Mouse (Mus musculus): ENCODE results near the gene Olfr1442. TPM values are rescaled to one million over a fixed set of nuclear protein-coding genes. Genes with fewer than 3 reads are reported as not detected.
"Not testable (repeated sequence)": the region's sequence is repeated elsewhere in the genome, so short reads cannot be mapped to it uniquely, and the experiment has no call there.

The Olfr1442 gene
- not detected in 2 replicates for polyA plus RNA-seq (2014; fragmentation: Nextera tagmentation; extraction: Ambion mirVana)

DNA sequence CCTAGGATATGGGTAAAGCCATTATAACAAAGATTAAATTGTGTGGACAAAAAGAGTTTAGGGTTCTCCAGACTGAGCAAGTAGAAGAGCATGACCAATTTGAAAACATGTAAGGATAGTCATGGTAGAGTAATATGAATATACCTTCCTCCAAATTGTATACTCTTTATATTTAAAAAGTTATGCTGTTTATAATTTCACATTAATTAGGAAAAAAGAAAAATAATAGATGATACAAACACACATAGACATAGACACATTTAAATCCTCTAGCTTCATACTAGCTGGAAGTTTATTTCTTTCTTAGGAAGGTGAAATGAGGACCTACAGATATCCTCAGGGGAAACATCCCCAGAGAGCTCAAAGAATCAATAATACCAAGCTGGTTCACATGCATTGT lies at the start of gene Olfr1442:
TSS of gene Olfr1442 (plus strand) at position 301 of the 400 bp plus-strand sequence.
- Histone ChIP-seq H3K4me3 (ENCODE audit: low read length) (no peak within 1 kb of the TSS), H3K27me3 (ENCODE audit: control insufficient read depth, insufficient read depth, low read length) (no peaks in the 10 kb centered on the region), H3K4me1 (ENCODE audit: control insufficient read depth, insufficient read depth, low read length) (no peaks in the 10 kb centered on the region), H3K9ac (ENCODE audit: low read depth, low read length) (no peak within 1 kb of the TSS), H3K27ac (ENCODE audit: low read depth, low read length) (no peak within 1 kb of the TSS), H3K9me3 (ENCODE audit: control insufficient read depth, low read length) (no peaks in the 10 kb centered on the region), H3K4me2 (replicated peaks; ENCODE audit: low read depth, low read length) (no peak within 1 kb of the TSS), H3K36me3 (ENCODE audit: control insufficient read depth, insufficient read depth, low read length) (no peaks in the 10 kb centered on the region)
- ATAC-seq (ENCODE audit: low FRiP score, low TSS enrichment): no peak

DNA sequence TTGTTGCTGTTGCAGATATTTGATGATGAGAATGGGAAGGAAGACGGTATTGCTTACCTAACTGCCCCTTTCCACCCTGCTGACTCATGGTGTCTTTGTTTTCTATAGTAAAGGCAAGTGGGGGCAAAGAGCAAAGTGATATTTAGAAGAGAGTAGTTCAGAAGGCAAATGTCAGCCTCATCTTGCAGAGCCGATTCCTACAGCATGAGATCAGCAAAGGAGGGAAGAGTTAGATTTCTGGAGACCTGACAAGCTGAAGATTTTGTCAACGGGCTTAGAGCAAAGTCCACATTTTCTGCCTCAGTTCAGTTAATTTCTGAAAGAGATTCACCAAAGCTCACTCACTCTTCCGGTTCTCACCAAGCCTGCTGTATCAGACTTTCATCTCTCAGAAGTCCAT lies 37.1 kb upstream of the Olfr1442 start, which contains the start of gene Glyat:
TSS of gene Glyat (plus strand) at position 133 of the 400 bp plus-strand sequence.
- 71% methylated on average over 4 of the region's 4 CpGs for WGBS
- no peak for ATAC-seq (ENCODE audit: low FRiP score, low TSS enrichment)
- Histone ChIP-seq H3K4me3 (ENCODE audit: low read length) (no peak within 1 kb of the TSS), H3K36me3 (ENCODE audit: control insufficient read depth, insufficient read depth, low read length) (no peaks in the 10 kb centered on the region), H3K27me3 (ENCODE audit: control insufficient read depth, insufficient read depth, low read length) (no peaks in the 10 kb centered on the region), H3K4me1 (ENCODE audit: control insufficient read depth, insufficient read depth, low read length) (no peaks in the 10 kb centered on the region), H3K9me3 (ENCODE audit: control insufficient read depth, low read length) (no peaks in the 10 kb centered on the region), H3K27ac (ENCODE audit: low read depth, low read length) (no peak within 1 kb of the TSS), H3K4me2 (replicated peaks; ENCODE audit: low read depth, low read length) (no peak within 1 kb of the TSS), H3K9ac (ENCODE audit: low read depth, low read length) (no peak within 1 kb of the TSS)

- Histone ChIP-seq H3K4me2 (replicated peaks; ENCODE audit: low read depth, low read length) (no peak overlapping the region), H3K4me3 (ENCODE audit: low read length) (no peak overlapping the region), H3K36me3 (ENCODE audit: control insufficient read depth, insufficient read depth, low read length) (no peaks in the 10 kb centered on the region), H3K9me3 (ENCODE audit: control insufficient read depth, low read length) (no peaks in the 10 kb centered on the region), H3K27me3 (ENCODE audit: control insufficient read depth, insufficient read depth, low read length) (no peaks in the 10 kb centered on the region), H3K4me1 (ENCODE audit: control insufficient read depth, insufficient read depth, low read length) (no peaks in the 10 kb centered on the region), H3K9ac (ENCODE audit: low read depth, low read length) (no peak overlapping the region), H3K27ac (ENCODE audit: low read depth, low read length) (no peak overlapping the region)
- ATAC-seq (ENCODE audit: low FRiP score, low TSS enrichment): no peak
- 88% methylated on average over 3 of the region's 3 CpGs for WGBS
Observed at GRCm38 (mm10) chr19:12634259-12634658, 36.0 kb upstream of the Olfr1442 start.

DNA sequence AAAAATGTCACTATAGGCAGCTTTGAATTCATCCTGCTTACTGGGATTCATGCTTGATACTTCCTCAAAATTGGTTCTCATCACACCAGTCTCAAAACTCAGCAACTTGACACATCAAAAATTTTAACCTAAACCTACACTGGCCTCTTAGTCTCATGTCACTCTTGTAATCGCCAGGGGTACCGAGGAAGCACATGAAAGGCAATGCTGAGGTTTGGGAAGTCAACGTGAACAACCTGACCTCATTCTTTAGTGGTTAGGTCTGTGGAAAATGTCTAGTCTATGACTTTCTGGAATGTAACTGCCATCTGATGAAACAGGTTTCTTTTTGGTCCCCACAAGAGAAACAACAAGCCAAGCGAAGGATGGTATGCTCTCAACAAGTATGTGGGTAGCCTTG lies 35.3 kb upstream of the Olfr1442 start:
- no peak overlapping the region for H3K9ac ChIP-seq (ENCODE audit: low read depth, low read length)
- no peaks in the 10 kb centered on the region for H3K9me3 ChIP-seq (ENCODE audit: control insufficient read depth, low read length)
- H3K4me3 ChIP-seq (ENCODE audit: low read length): no peak overlapping the region
- 94% methylated on average over 4 of the region's 4 CpGs for WGBS
- no peaks in the 10 kb centered on the region for H3K4me1 ChIP-seq (ENCODE audit: control insufficient read depth, insufficient read depth, low read length)
- no peak overlapping the region for H3K4me2 ChIP-seq (replicated peaks; ENCODE audit: low read depth, low read length)
- no peaks in the 10 kb centered on the region for H3K36me3 ChIP-seq (ENCODE audit: control insufficient read depth, insufficient read depth, low read length)
- no peak for ATAC-seq (ENCODE audit: low FRiP score, low TSS enrichment)
- H3K27ac ChIP-seq (ENCODE audit: low read depth, low read length): no peak overlapping the region
- no peaks in the 10 kb centered on the region for H3K27me3 ChIP-seq (ENCODE audit: control insufficient read depth, insufficient read depth, low read length)

DNA sequence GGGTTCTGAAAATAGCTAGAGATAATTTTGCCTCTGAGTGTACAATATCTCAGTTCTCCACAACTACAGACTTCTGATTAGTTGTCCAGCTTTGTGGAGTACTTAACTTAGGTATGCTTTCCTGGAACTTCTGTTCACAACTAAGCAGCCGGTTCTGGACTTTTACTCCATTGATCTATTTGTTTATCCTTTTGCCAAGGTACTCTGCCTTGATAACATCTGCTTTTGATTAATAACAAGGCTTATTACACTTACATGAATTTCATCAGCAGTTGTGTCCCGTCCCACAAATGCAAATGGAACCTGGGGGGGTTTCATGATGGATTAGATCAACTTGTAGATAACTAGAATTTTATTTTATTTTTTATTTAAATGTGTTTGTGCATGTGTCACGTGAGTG lies 33.4 kb upstream of the Olfr1442 start:
- 74% methylated on average over 3 of the region's 3 CpGs for WGBS
- Histone ChIP-seq H3K4me1 (ENCODE audit: control insufficient read depth, insufficient read depth, low read length) (no peaks in the 10 kb centered on the region), H3K9me3 (ENCODE audit: control insufficient read depth, low read length) (no peaks in the 10 kb centered on the region), H3K9ac (ENCODE audit: low read depth, low read length) (no peak overlapping the region), H3K4me3 (ENCODE audit: low read length) (no peak overlapping the region), H3K4me2 (replicated peaks; ENCODE audit: low read depth, low read length) (no peak overlapping the region), H3K36me3 (ENCODE audit: control insufficient read depth, insufficient read depth, low read length) (no peaks in the 10 kb centered on the region), H3K27ac (ENCODE audit: low read depth, low read length) (no peak overlapping the region), H3K27me3 (ENCODE audit: control insufficient read depth, insufficient read depth, low read length) (no peaks in the 10 kb centered on the region)
- no peak for ATAC-seq (ENCODE audit: low FRiP score, low TSS enrichment)

GRCm38 (mm10) chr19:12638049-12638448 lies 32.2 kb upstream of the Olfr1442 start:
- no peak for ATAC-seq (ENCODE audit: low FRiP score, low TSS enrichment)
- Histone ChIP-seq H3K9ac (ENCODE audit: low read depth, low read length) (no peak overlapping the region), H3K4me1 (ENCODE audit: control insufficient read depth, insufficient read depth, low read length) (no peaks in the 10 kb centered on the region), H3K36me3 (ENCODE audit: control insufficient read depth, insufficient read depth, low read length) (no peaks in the 10 kb centered on the region), H3K27ac (ENCODE audit: low read depth, low read length) (no peak overlapping the region), H3K27me3 (ENCODE audit: control insufficient read depth, insufficient read depth, low read length) (no peaks in the 10 kb centered on the region), H3K4me2 (replicated peaks; ENCODE audit: low read depth, low read length) (no peak overlapping the region), H3K4me3 (ENCODE audit: low read length) (no peak overlapping the region), H3K9me3 (ENCODE audit: control insufficient read depth, low read length) (no peaks in the 10 kb centered on the region)
- WGBS: 83% methylated on average over 1 of the region's 1 CpGs

DNA sequence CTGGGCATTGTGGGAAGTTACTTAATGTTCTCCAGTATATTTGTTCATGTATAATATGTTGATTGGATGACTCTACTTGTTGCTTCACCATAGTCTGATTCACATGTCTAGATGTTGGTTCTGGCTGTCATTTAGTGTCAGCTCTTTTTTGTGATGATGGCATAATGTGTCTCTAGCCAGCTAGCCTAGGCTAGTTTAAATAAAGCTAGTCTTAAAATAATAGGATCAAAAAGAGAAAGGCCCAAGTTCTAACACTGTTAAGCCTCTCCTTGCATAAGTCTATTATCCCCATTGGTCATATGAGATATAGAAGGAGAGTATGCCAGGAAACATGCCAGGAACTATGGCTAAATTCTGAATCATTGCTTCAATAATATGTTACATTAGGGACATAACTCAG lies 20.7 kb upstream of the Olfr1442 start:
- no peaks in the 10 kb centered on the region for H3K9me3 ChIP-seq (ENCODE audit: control insufficient read depth, low read length)
- H3K4me1 ChIP-seq (ENCODE audit: control insufficient read depth, insufficient read depth, low read length): no peaks in the 10 kb centered on the region
- no peak for ATAC-seq (ENCODE audit: low FRiP score, low TSS enrichment)
- H3K4me3 ChIP-seq (ENCODE audit: low read length): no peak overlapping the region
- no peak overlapping the region for H3K27ac ChIP-seq (ENCODE audit: low read depth, low read length)
- H3K27me3 ChIP-seq (ENCODE audit: control insufficient read depth, insufficient read depth, low read length): no peaks in the 10 kb centered on the region
- no peak overlapping the region for H3K4me2 ChIP-seq (replicated peaks; ENCODE audit: low read depth, low read length)
- H3K9ac ChIP-seq (ENCODE audit: low read depth, low read length): no peak overlapping the region
- no peaks in the 10 kb centered on the region for H3K36me3 ChIP-seq (ENCODE audit: control insufficient read depth, insufficient read depth, low read length)

DNA sequence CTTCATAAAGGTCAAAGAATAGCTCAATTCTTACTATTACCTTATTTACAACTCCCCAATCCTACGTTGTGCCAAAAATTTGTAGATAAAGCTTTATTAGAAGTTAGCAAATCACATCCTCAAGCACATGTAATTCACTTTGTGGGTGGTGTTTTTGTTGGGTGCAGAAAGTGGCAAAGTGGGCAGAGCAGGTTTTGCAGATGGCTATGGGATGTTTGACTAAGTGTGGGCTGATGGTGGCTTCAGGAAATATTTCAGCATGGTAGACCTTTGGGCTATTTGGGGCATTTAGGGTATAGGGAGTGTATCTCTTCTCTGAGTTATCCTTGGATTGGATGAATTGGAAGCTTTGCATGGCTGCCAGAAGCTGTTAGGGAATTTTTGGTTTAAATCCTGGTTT lies 4.1 kb upstream of the Olfr1442 start:
- H3K27me3 ChIP-seq (ENCODE audit: control insufficient read depth, insufficient read depth, low read length): no peaks in the 10 kb centered on the region
- no peak overlapping the region for H3K27ac ChIP-seq (ENCODE audit: low read depth, low read length)
- H3K4me2 ChIP-seq (replicated peaks; ENCODE audit: low read depth, low read length): no peak overlapping the region
- ATAC-seq (ENCODE audit: low FRiP score, low TSS enrichment): no peak
- H3K36me3 ChIP-seq (ENCODE audit: control insufficient read depth, insufficient read depth, low read length): no peaks in the 10 kb centered on the region
- no peak overlapping the region for H3K4me3 ChIP-seq (ENCODE audit: low read length)
- 90% methylated on average over 1 of the region's 1 CpGs for WGBS
- no peak overlapping the region for H3K9ac ChIP-seq (ENCODE audit: low read depth, low read length)
- H3K9me3 ChIP-seq (ENCODE audit: control insufficient read depth, low read length): peaks cover 6% of the 10 kb centered on the region; the same call in 1 of the 2 replicates
- H3K4me1 ChIP-seq (ENCODE audit: control insufficient read depth, insufficient read depth, low read length): no peaks in the 10 kb centered on the region

GRCm38 (mm10) chr19:12668601-12669000 lies 1.6 kb upstream of the Olfr1442 start:
- ATAC-seq (ENCODE audit: low FRiP score, low TSS enrichment): not testable (repeated sequence)
- 92% methylated on average over 3 of the region's 3 CpGs for WGBS

GRCm38 (mm10) chr19:12671051-12671450 lies 812 bp downstream of the Olfr1442 start:
- Histone ChIP-seq H3K9ac (ENCODE audit: low read depth, low read length) (no peak overlapping the region), H3K4me1 (ENCODE audit: control insufficient read depth, insufficient read depth, low read length) (no peaks in the 10 kb centered on the region), H3K36me3 (ENCODE audit: control insufficient read depth, insufficient read depth, low read length) (no peaks in the 10 kb centered on the region), H3K4me2 (replicated peaks; ENCODE audit: low read depth, low read length) (no peak overlapping the region), H3K9me3 (ENCODE audit: control insufficient read depth, low read length) (no peaks in the 10 kb centered on the region), H3K27ac (ENCODE audit: low read depth, low read length) (no peak overlapping the region), H3K4me3 (ENCODE audit: low read length) (no peak overlapping the region), H3K27me3 (ENCODE audit: control insufficient read depth, insufficient read depth, low read length) (no peaks in the 10 kb centered on the region)
- 84% methylated on average over 4 of the region's 4 CpGs for WGBS
- no peak for ATAC-seq (ENCODE audit: low FRiP score, low TSS enrichment)

More at GRCm38 (mm10) chr19:12668601-12669000, 1.6 kb upstream of the Olfr1442 start:
- not testable (repeated sequence) for H3K4me2 ChIP-seq (replicated peaks; ENCODE audit: low read depth, low read length); H3K4me1 ChIP-seq (ENCODE audit: control insufficient read depth, insufficient read depth, low read length); H3K9ac ChIP-seq (ENCODE audit: low read depth, low read length); H3K27me3 ChIP-seq (ENCODE audit: control insufficient read depth, insufficient read depth, low read length); H3K36me3 ChIP-seq (ENCODE audit: control insufficient read depth, insufficient read depth, low read length); H3K9me3 ChIP-seq (ENCODE audit: control insufficient read depth, low read length); H3K4me3 ChIP-seq (ENCODE audit: low read length); H3K27ac ChIP-seq (ENCODE audit: low read depth, low read length)

Data from kidney, embryonic 14.5 days (tissue).